Mouse (Mus musculus): ENCODE measurements around the gene Arcn1.

- TF ChIP-seq POLR2A (IDR thresholded peaks at IDR 0.05; ENCODE audit: low read depth, low read length) (peak; percentile 22; the same call in 1 of the 2 replicates), CTCF (IDR thresholded peaks at IDR 0.05; ENCODE audit: extremely low read depth, insufficient read length, insufficient replicate concordance, low read depth, low read length) (peak; percentile 38; the same call in 1 of the 2 replicates)
Measured at GRCm38 (mm10) chr9:44721154-44721876, 46.3 kb downstream of the Arcn1 start.

All from small intestine, adult 2 months (tissue).